Mouse (Mus musculus) embryonic facial prominence, embryonic 14.5 days (tissue): Measurements from ENCODE around the gene Dlk2. TPM values are rescaled to one million over a fixed set of nuclear protein-coding genes. Genes with fewer than 3 reads are reported as not detected.

Experiments used
- ATAC-seq: fragments of 200-750 bp; cut with Nextera tagmentation; 2 replicates; pipeline ENCODE4 v1.8.0; 2017; ENCODE audit warnings: low read depth, moderate number of reproducible peaks, moderate TSS enrichment
- DNase-seq: peaks from one replicate; pipeline ENCODE4 v3.0.0-alpha.2; 2015; ENCODE audit warnings: low spot score
- H3K27ac ChIP-seq: fragments of 300-500 bp; sonication (generic); replicated peaks from 2 replicates; pipeline ENCODE4 v1.5.1; 2014; ENCODE audit warnings: low read depth, mild to moderate bottlenecking, low read length, moderate library complexity
- H3K27me3 ChIP-seq: fragments of 300-500 bp; sonication (generic); replicated peaks from 2 replicates; pipeline ENCODE4 v1.6.1; 2014; ENCODE audit warnings: low read length; ENCODE audit not compliant: control insufficient read depth, insufficient read depth
- H3K36me3 ChIP-seq: fragments of 300-500 bp; sonication (generic); 2 replicates; pipeline ENCODE4 v1.6.1; 2014; ENCODE audit warnings: low read length, mixed read lengths; ENCODE audit not compliant: control insufficient read depth, insufficient read depth
- H3K4me1 ChIP-seq: fragments of 300-500 bp; sonication (generic); 2 replicates; pipeline ENCODE4 v1.6.1; 2014; ENCODE audit warnings: antibody characterized with exemption, low read length; ENCODE audit not compliant: control insufficient read depth, insufficient read depth
- H3K4me2 ChIP-seq: fragments of 300-500 bp; sonication (generic); 2 replicates; pipeline ENCODE4 v1.6.1; 2014; ENCODE audit warnings: low read depth, mild to moderate bottlenecking, low read length, moderate library complexity, mixed read lengths
- H3K4me3 ChIP-seq: fragments of 300-500 bp; sonication (generic); 2 replicates; pipeline ENCODE4 v1.5.1; 2014; ENCODE audit warnings: low read depth, mild to moderate bottlenecking, low read length
- H3K9ac ChIP-seq: fragments of 300-500 bp; sonication (generic); 2 replicates; pipeline ENCODE4 v1.6.1; 2014; ENCODE audit warnings: low read depth, mild to moderate bottlenecking, low read length, moderate library complexity, mixed read lengths
- H3K9me3 ChIP-seq: fragments of 300-500 bp; sonication (generic); 2 replicates; pipeline ENCODE4 v1.6.1; 2016; ENCODE audit warnings: low read length; ENCODE audit not compliant: control insufficient read depth
- WGBS: fragments of 180-500 bp; shearing (Covaris S2); extraction: QIAGEN DNeasy Blood & Tissue Kit; methylation state at CpG from one replicate; pipeline ENCODE4 v1.1.7; 2014; 5-methylcytosine and 5-hydroxymethylcytosine counted together
- polyA plus RNA-seq: library from polyadenylated mRNA; unstranded; fragments of >200 nt; fragmentation: Nextera tagmentation; extraction: Ambion mirVana; gene quantifications from 2 replicates; pipeline ENCODE4 v1.2.1, GENCODE M21; 2014

The Dlk2 gene
- polyA plus RNA-seq, 1 experiment from 2014 or later, result 7.6 TPM

GRCm38 (mm10) chr17:46255147-46255546, 42.1 kb upstream of the Dlk2 start:
- Histone ChIP-seq H3K4me2 (no peak overlapping the region), H3K9me3 (no peaks in the 10 kb centered on the region), H3K27ac (no peak overlapping the region), H3K4me3 (no peak overlapping the region), H3K36me3 (peaks cover 65% of the 10 kb centered on the region), H3K9ac (no peak overlapping the region), H3K4me1 (no peaks in the 10 kb centered on the region; the same call in 1 of the 2 replicates), H3K27me3 (peaks cover 16% of the 10 kb centered on the region)
- WGBS, result 25% methylated on average over 6 of the region's 6 CpGs
- ATAC-seq (no peak), DNase-seq (no peak)

- H3K9ac ChIP-seq, result no peak overlapping the region
- H3K4me1 ChIP-seq, result no peaks in the 10 kb centered on the region; the same call in 1 of the 2 replicates
- DNase-seq (no peak), ATAC-seq (no peak)
- peaks cover 71% of the 10 kb centered on the region for H3K36me3 ChIP-seq
- H3K9me3 ChIP-seq, result no peaks in the 10 kb centered on the region
- no peak overlapping the region for H3K27ac ChIP-seq
- H3K27me3 ChIP-seq, result peaks cover 16% of the 10 kb centered on the region
- no peak overlapping the region for H3K4me2 ChIP-seq
- H3K4me3 ChIP-seq, result no peak overlapping the region
- 86% methylated on average over 29 of the region's 30 CpGs for WGBS
Observed at GRCm38 (mm10) chr17:46258279-46259053, 38.8 kb upstream of the Dlk2 start.

GRCm38 (mm10) chr17:46259675-46260074, 37.5 kb upstream of the Dlk2 start:
- H3K9me3 ChIP-seq, result no peaks in the 10 kb centered on the region
- DNase-seq (no peak), ATAC-seq (no peak)
- WGBS, result 89% methylated on average over 16 of the region's 17 CpGs
- H3K4me1 ChIP-seq, result no peaks in the 10 kb centered on the region
- no peak overlapping the region for H3K27ac ChIP-seq
- H3K36me3 ChIP-seq, result peaks cover 83% of the 10 kb centered on the region
- H3K9ac ChIP-seq, result no peak overlapping the region
- peaks cover 8% of the 10 kb centered on the region for H3K27me3 ChIP-seq
- H3K4me2 ChIP-seq, result no peak overlapping the region
- no peak overlapping the region for H3K4me3 ChIP-seq

- ATAC-seq (no peak), DNase-seq (no peak)
- no peak overlapping the region for H3K27ac ChIP-seq
- H3K9me3 ChIP-seq, result no peaks in the 10 kb centered on the region
- H3K4me3 ChIP-seq, result no peak overlapping the region
- H3K4me1 ChIP-seq, result no peaks in the 10 kb centered on the region
- no peak overlapping the region for H3K4me2 ChIP-seq
- H3K27me3 ChIP-seq, result no peaks in the 10 kb centered on the region
- WGBS, result 78% methylated on average over 5 of the region's 5 CpGs
- no peak overlapping the region for H3K9ac ChIP-seq
- H3K36me3 ChIP-seq, result peaks cover 91% of the 10 kb centered on the region
Observed at GRCm38 (mm10) chr17:46262201-46262694, 35.0 kb upstream of the Dlk2 start.

- ATAC-seq, result no peak
- WGBS, result 75% methylated on average over 12 of the region's 12 CpGs
- no peak for DNase-seq
- H3K4me1 ChIP-seq, result no peaks in the 10 kb centered on the region
- H3K9ac ChIP-seq, result no peak overlapping the region
- no peaks in the 10 kb centered on the region for H3K9me3 ChIP-seq
- H3K27ac ChIP-seq, result no peak overlapping the region
- H3K4me2 ChIP-seq, result no peak overlapping the region
- no peak overlapping the region for H3K4me3 ChIP-seq
- peaks cover 79% of the 10 kb centered on the region for H3K36me3 ChIP-seq
- no peaks in the 10 kb centered on the region for H3K27me3 ChIP-seq
Observed at GRCm38 (mm10) chr17:46265502-46265901, 31.7 kb upstream of the Dlk2 start.

- DNase-seq, result peak; percentile 89
- H3K36me3 ChIP-seq, result peaks cover 79% of the 10 kb centered on the region
- no peak overlapping the region for H3K4me2 ChIP-seq
- H3K27me3 ChIP-seq, result no peaks in the 10 kb centered on the region
- peak; percentile 72 for ATAC-seq
- H3K27ac ChIP-seq, result peak overlapping the region; percentile 68; the same call in 1 of the 2 replicates
- H3K4me1 ChIP-seq, result no peaks in the 10 kb centered on the region
- H3K9me3 ChIP-seq, result no peaks in the 10 kb centered on the region
- H3K9ac ChIP-seq, result peak overlapping the region; percentile 30; the same call in 1 of the 2 replicates
- 16% methylated on average over 14 of the region's 14 CpGs for WGBS
- no peak overlapping the region for H3K4me3 ChIP-seq
Observed at GRCm38 (mm10) chr17:46265918-46266618, 31.2 kb upstream of the Dlk2 start.

- 47% methylated on average over 6 of the region's 6 CpGs for WGBS
- peak overlapping the region; percentile 68 for H3K27ac ChIP-seq
- H3K9ac ChIP-seq, result no peak overlapping the region
- no peak overlapping the region for H3K4me2 ChIP-seq
- ATAC-seq (no peak), DNase-seq (no peak)
- H3K9me3 ChIP-seq, result no peaks in the 10 kb centered on the region
- no peak overlapping the region for H3K4me3 ChIP-seq
- no peaks in the 10 kb centered on the region for H3K4me1 ChIP-seq
- no peaks in the 10 kb centered on the region for H3K27me3 ChIP-seq
- H3K36me3 ChIP-seq, result peaks cover 79% of the 10 kb centered on the region
Observed at GRCm38 (mm10) chr17:46266986-46267385, 30.2 kb upstream of the Dlk2 start.

- DNase-seq, result no peak
- WGBS, result 77% methylated on average over 7 of the region's 7 CpGs
- H3K27ac ChIP-seq, result no peak overlapping the region
- no peak overlapping the region for H3K4me3 ChIP-seq
- no peaks in the 10 kb centered on the region for H3K4me1 ChIP-seq
- ATAC-seq, result no peak
- no peaks in the 10 kb centered on the region for H3K9me3 ChIP-seq
- H3K4me2 ChIP-seq, result no peak overlapping the region
- H3K27me3 ChIP-seq, result no peaks in the 10 kb centered on the region
- H3K36me3 ChIP-seq, result peaks cover 76% of the 10 kb centered on the region
- no peak overlapping the region for H3K9ac ChIP-seq
Observed at GRCm38 (mm10) chr17:46267511-46267910, 29.7 kb upstream of the Dlk2 start.
